Mouse (Mus musculus) lung, embryonic 15.5 days (tissue): ENCODE measurements around the gene Ogfr. TPM values are rescaled to one million over a fixed set of nuclear protein-coding genes. Genes with fewer than 3 reads are reported as not detected.
A peak's percentile ranks its signal among the peaks of the same experiment; 100 is the strongest.

Source experiments
- ATAC-seq: fragments of 200-750 bp; cut with Nextera tagmentation; 2 replicates; pipeline ENCODE4 v1.8.0; 2017; ENCODE audit warnings: moderate number of reproducible peaks, borderline replicate concordance; ENCODE audit not compliant: low FRiP score, low TSS enrichment; ENCODE audit errors: extremely low read depth
- H3K27ac ChIP-seq: fragments of 300-500 bp; sonication (generic); 2 replicates; pipeline ENCODE4 v1.5.1; 2015; ENCODE audit warnings: moderate library complexity, mild to moderate bottlenecking, inconsistent platforms
- H3K27me3 ChIP-seq: fragments of 300-500 bp; sonication (generic); 2 replicates; pipeline ENCODE4 v1.6.1; 2015; ENCODE audit warnings: inconsistent platforms
- H3K36me3 ChIP-seq: fragments of 300-500 bp; sonication (generic); 2 replicates; pipeline ENCODE4 v1.6.1; 2015; ENCODE audit warnings: inconsistent platforms
- H3K4me1 ChIP-seq: fragments of 300-500 bp; sonication (generic); 2 replicates; pipeline ENCODE4 v1.6.1; 2015; ENCODE audit warnings: inconsistent platforms
- H3K4me2 ChIP-seq: fragments of 300-500 bp; sonication (generic); 2 replicates; pipeline ENCODE4 v1.6.1; 2015; ENCODE audit warnings: inconsistent platforms, mild to moderate bottlenecking, moderate library complexity
- H3K4me3 ChIP-seq: fragments of 300-500 bp; sonication (generic); 2 replicates; pipeline ENCODE4 v1.5.1; 2015; ENCODE audit warnings: mild to moderate bottlenecking, inconsistent platforms
- H3K9ac ChIP-seq: fragments of 300-500 bp; sonication (generic); 2 replicates; pipeline ENCODE4 v1.6.1; 2015; ENCODE audit warnings: inconsistent platforms
- H3K9me3 ChIP-seq: fragments of 300-500 bp; sonication (generic); 2 replicates; pipeline ENCODE4 v1.6.1; 2016; ENCODE audit warnings: inconsistent platforms
- WGBS: fragments of 180-500 bp; shearing (Covaris S2); methylation state at CpG from one replicate; pipeline ENCODE4 v1.1.7; 2015; 5-methylcytosine and 5-hydroxymethylcytosine counted together
- polyA plus RNA-seq: library from polyadenylated mRNA; unstranded; fragments of >200 nt; fragmentation: Nextera tagmentation; extraction: Ambion mirVana; gene quantifications from 2 replicates; pipeline ENCODE4 v1.2.1, GENCODE M21; 2015

The Ogfr gene
- polyA plus RNA-seq, 1 experiment from 2014 or later = 62.2 TPM

- 22% methylated on average over 13 of the region's 13 CpGs for WGBS
- no peaks in the 10 kb centered on the region for H3K9me3 ChIP-seq
- no peak overlapping the region for H3K9ac ChIP-seq
- no peak overlapping the region for H3K4me3 ChIP-seq
- no peak overlapping the region for H3K27ac ChIP-seq
- 0 out of 2 replicates have a peak, but pooled peaks have one; percentile 21 for ATAC-seq
- peaks cover 24% of the 10 kb centered on the region for H3K4me1 ChIP-seq
- H3K36me3 ChIP-seq = no peaks in the 10 kb centered on the region
- peaks cover 30% of the 10 kb centered on the region; the same call in 1 of the 2 replicates for H3K27me3 ChIP-seq
- no peak overlapping the region for H3K4me2 ChIP-seq
These were observed 22.7 kb upstream of the Ogfr start for GRCm38 (mm10) chr2:180566240-180566913.

- Histone ChIP-seq H3K9me3 (no peaks in the 10 kb centered on the region), H3K4me2 (no peak overlapping the region), H3K4me3 (no peak overlapping the region), H3K4me1 (peaks cover 24% of the 10 kb centered on the region), H3K9ac (no peak overlapping the region), H3K36me3 (no peaks in the 10 kb centered on the region), H3K27me3 (peaks cover 16% of the 10 kb centered on the region; the same call in 1 of the 2 replicates), H3K27ac (0 out of 2 replicates have a peak overlapping the region, but pooled peaks have one; percentile 7)
- 5% methylated on average over 3 of the region's 3 CpGs for WGBS
- ATAC-seq = peak; percentile 55
These were observed 19.9 kb upstream of the Ogfr start for GRCm38 (mm10) chr2:180569028-180569643.

GRCm38 (mm10) chr2:180576482-180576881 lies 12.6 kb upstream of the Ogfr start:
- Histone ChIP-seq H3K9me3 (no peaks in the 10 kb centered on the region), H3K4me3 (no peak overlapping the region), H3K27me3 (no peaks in the 10 kb centered on the region; the same call in 1 of the 2 replicates), H3K4me2 (no peak overlapping the region), H3K36me3 (no peaks in the 10 kb centered on the region), H3K4me1 (no peaks in the 10 kb centered on the region), H3K27ac (no peak overlapping the region), H3K9ac (no peak overlapping the region)
- WGBS = 44% methylated on average over 4 of the region's 4 CpGs
- ATAC-seq = no peak

GRCm38 (mm10) chr2:180578686-180579085 lies 10.4 kb upstream of the Ogfr start:
- Histone ChIP-seq H3K9me3 (no peaks in the 10 kb centered on the region), H3K36me3 (no peaks in the 10 kb centered on the region), H3K9ac (no peak overlapping the region), H3K27ac (no peak overlapping the region), H3K4me1 (peaks cover 6% of the 10 kb centered on the region), H3K4me2 (no peak overlapping the region), H3K27me3 (no peaks in the 10 kb centered on the region), H3K4me3 (no peak overlapping the region)
- WGBS = 1% methylated on average over 3 of the region's 3 CpGs
- no peak for ATAC-seq

- Histone ChIP-seq H3K4me3 (no peak within 1 kb of the TSS), H3K36me3 (peaks cover 12% of the 10 kb centered on the region), H3K9ac (no peak within 1 kb of the TSS), H3K27ac (peak within 1 kb of the TSS; percentile 4; the same call in 1 of the 2 replicates), H3K9me3 (no peaks in the 10 kb centered on the region), H3K4me2 (no peak within 1 kb of the TSS), H3K27me3 (no peaks in the 10 kb centered on the region), H3K4me1 (peaks cover 9% of the 10 kb centered on the region)
- WGBS = 58% methylated on average over 3 of the region's 3 CpGs
- ATAC-seq = no peak
These were observed 8.0 kb upstream of the Ogfr start, which contains the start of gene Mrgbp for GRCm38 (mm10) chr2:180581002-180581401. TSS of gene Mrgbp (plus strand) at chr2:180581304.

GRCm38 (mm10) chr2:180582481-180583153 lies 6.4 kb upstream of the Ogfr start:
- peak overlapping the region; percentile 78 for H3K4me3 ChIP-seq
- H3K9me3 ChIP-seq = no peaks in the 10 kb centered on the region
- peaks cover 17% of the 10 kb centered on the region for H3K36me3 ChIP-seq
- peak; percentile 85 for ATAC-seq
- H3K27ac ChIP-seq = peak overlapping the region; percentile 59
- H3K4me1 ChIP-seq = peaks cover 9% of the 10 kb centered on the region
- peak overlapping the region; percentile 92 for H3K9ac ChIP-seq
- 1% methylated on average over 57 of the region's 57 CpGs for WGBS
- H3K4me2 ChIP-seq = peak overlapping the region; percentile 79
- no peaks in the 10 kb centered on the region for H3K27me3 ChIP-seq

GRCm38 (mm10) chr2:180583154-180583507 lies 5.9 kb upstream of the Ogfr start:
- whole genome bisulfite sequencing = 14% methylated on average over 7 of the region's 7 CpGs
- ATAC-seq = peak; percentile 20; the same call in 1 of the 2 replicates

GRCm38 (mm10) chr2:180588736-180589122 lies 316 bp upstream of the Ogfr start:
- Histone ChIP-seq H3K9ac (peak overlapping the region; percentile 93), H3K4me3 (peak overlapping the region; percentile 90), H3K27me3 (no peaks in the 10 kb centered on the region), H3K9me3 (no peaks in the 10 kb centered on the region), H3K27ac (peak overlapping the region; percentile 89), H3K36me3 (peaks cover 46% of the 10 kb centered on the region), H3K4me1 (peaks cover 10% of the 10 kb centered on the region), H3K4me2 (peak overlapping the region; percentile 79)
- WGBS = 50% methylated on average over 6 of the region's 6 CpGs
- peak; percentile 11; the same call in 1 of the 2 replicates for ATAC-seq

More at GRCm38 (mm10) chr2:180583154-180583507, 5.9 kb upstream of the Ogfr start:
- peaks cover 9% of the 10 kb centered on the region for H3K4me1 ChIP-seq
- peak overlapping the region; percentile 92 for H3K9ac ChIP-seq
- peak overlapping the region; percentile 79 for H3K4me2 ChIP-seq
- no peaks in the 10 kb centered on the region for H3K9me3 ChIP-seq
- H3K36me3 ChIP-seq = peaks cover 17% of the 10 kb centered on the region
- H3K4me3 ChIP-seq = peak overlapping the region; percentile 78
- no peak overlapping the region for H3K27ac ChIP-seq
- no peaks in the 10 kb centered on the region for H3K27me3 ChIP-seq

- WGBS = 45% methylated on average over 4 of the region's 4 CpGs
- peaks cover 14% of the 10 kb centered on the region; the same call in 1 of the 2 replicates for H3K4me1 ChIP-seq
- no peak for ATAC-seq
- 0 out of 2 replicates have a peak within 1 kb of the TSS, but pooled peaks have one; percentile 27 for H3K9ac ChIP-seq
- H3K4me3 ChIP-seq = peak within 1 kb of the TSS; percentile 30
- peaks cover 25% of the 10 kb centered on the region for H3K36me3 ChIP-seq
- H3K27ac ChIP-seq = peak within 1 kb of the TSS; percentile 39; the same call in 1 of the 2 replicates
- peak within 1 kb of the TSS; percentile 57 for H3K4me2 ChIP-seq
- H3K9me3 ChIP-seq = no peaks in the 10 kb centered on the region
- peaks cover 22% of the 10 kb centered on the region for H3K27me3 ChIP-seq
These were observed 8.4 kb downstream of the Ogfr start, which contains the start of gene Col9a3 for GRCm38 (mm10) chr2:180597490-180597889. TSS of gene Col9a3 (plus strand) at chr2:180597790.

- no peak; the same call in 1 of the 2 replicates for ATAC-seq
- WGBS = 2% methylated on average over 41 of the region's 41 CpGs
- peaks cover 22% of the 10 kb centered on the region for H3K27me3 ChIP-seq
- peaks cover 14% of the 10 kb centered on the region; the same call in 1 of the 2 replicates for H3K4me1 ChIP-seq
- no peaks in the 10 kb centered on the region for H3K9me3 ChIP-seq
- H3K9ac ChIP-seq = 0 out of 2 replicates have a peak overlapping the region, but pooled peaks have one; percentile 27
- H3K27ac ChIP-seq = peak overlapping the region; percentile 39; the same call in 1 of the 2 replicates
- H3K36me3 ChIP-seq = peaks cover 17% of the 10 kb centered on the region
- peak overlapping the region; percentile 57 for H3K4me2 ChIP-seq
- peak overlapping the region; percentile 30 for H3K4me3 ChIP-seq
These were observed 9.2 kb downstream of the Ogfr start for GRCm38 (mm10) chr2:180598157-180598705.

GRCm38 (mm10) chr2:180600569-180601021 lies 11.6 kb downstream of the Ogfr start:
- Histone ChIP-seq H3K27me3 (peaks cover 22% of the 10 kb centered on the region), H3K4me2 (no peak overlapping the region), H3K4me3 (no peak overlapping the region), H3K4me1 (peaks cover 14% of the 10 kb centered on the region; the same call in 1 of the 2 replicates), H3K9ac (no peak overlapping the region), H3K27ac (no peak overlapping the region; the same call in 1 of the 2 replicates), H3K9me3 (no peaks in the 10 kb centered on the region), H3K36me3 (no peaks in the 10 kb centered on the region)
- 20% methylated on average over 9 of the region's 9 CpGs for WGBS
- ATAC-seq = no peak
